15 mouse cellular contexts compared by ENCODE assay signal in genomic region chr9:75495945-75496344, GRCm38 (mm10). TPM values are rescaled to one million over a fixed set of nuclear protein-coding genes. Genes with fewer than 3 reads are reported as not detected.
DNase-seq lines count a peak whose midpoint lies in the region; ATAC-seq lines count a peak whose summit lies in the region.
"Had no signal": no experiment of that assay in that cellular context is flagged by ENCODE, and none has a peak within 500 bp of the region (broad histone marks: within the 10 kb centered on the region; RNA-seq: fewer than 3 reads in every experiment).

No protein-coding gene starts in this region.

- no peaks in the 10 kb centered on the region for H3K27me3 ChIP-seq in forebrain, embryonic 10.5 days (ENCODE audit: poor library complexity, severe bottlenecking)
- no peaks in the 10 kb centered on the region for H3K27me3 ChIP-seq in forebrain, embryonic 14.5 days (replicated peaks; ENCODE audit: control insufficient read depth, insufficient read depth, low read length)
- no peaks in the 10 kb centered on the region for H3K27me3 ChIP-seq in kidney, embryonic 14.5 days (ENCODE audit: control insufficient read depth, insufficient read depth, low read length)
- no peaks in the 10 kb centered on the region for H3K27me3 ChIP-seq in midbrain, embryonic 10.5 days (ENCODE audit: low read depth, poor library complexity, severe bottlenecking)
- no peaks in the 10 kb centered on the region for H3K27me3 ChIP-seq in midbrain, embryonic 15.5 days (replicated peaks)
- no peaks in the 10 kb centered on the region for H3K27me3 ChIP-seq in neural tube, embryonic 11.5 days (ENCODE audit: control insufficient read depth, insufficient read depth, low read length)
- H3K27me3 ChIP-seq: midbrain, embryonic 13.5 days had no signal

- no peaks in the 10 kb centered on the region; the same call in 1 of the 2 replicates for H3K9me3 ChIP-seq in forebrain, embryonic 10.5 days
- H3K9me3 ChIP-seq in forebrain, embryonic 14.5 days (replicated peaks; ENCODE audit: control insufficient read depth, low read length), result no peaks in the 10 kb centered on the region
- no peaks in the 10 kb centered on the region for H3K9me3 ChIP-seq in kidney, embryonic 14.5 days (ENCODE audit: control insufficient read depth, low read length)
- H3K9me3 ChIP-seq in midbrain, embryonic 10.5 days (replicated peaks), result no peaks in the 10 kb centered on the region
- no peaks in the 10 kb centered on the region for H3K9me3 ChIP-seq in midbrain, embryonic 15.5 days
- no peaks in the 10 kb centered on the region for H3K9me3 ChIP-seq in neural tube, embryonic 11.5 days (ENCODE audit: control insufficient read depth, low read length)
- H3K9me3 ChIP-seq: midbrain, embryonic 13.5 days had no signal

- 69% methylated on average over 10 of the region's 10 CpGs for WGBS in forebrain, embryonic 10.5 days
- WGBS in forebrain, embryonic 14.5 days, result 90% methylated on average over 10 of the region's 10 CpGs
- WGBS in kidney, embryonic 14.5 days, result 28% methylated on average over 10 of the region's 10 CpGs
- WGBS in midbrain, embryonic 10.5 days, result 77% methylated on average over 10 of the region's 10 CpGs
- 89% methylated on average over 10 of the region's 10 CpGs for WGBS in midbrain, embryonic 15.5 days
- 60% methylated on average over 10 of the region's 10 CpGs for WGBS in neural tube, embryonic 11.5 days

- no peak overlapping the region for H3K4me3 ChIP-seq in forebrain, embryonic 10.5 days
- no peak overlapping the region for H3K4me3 ChIP-seq in forebrain, embryonic 14.5 days (ENCODE audit: low read depth, low read length)
- no peak overlapping the region for H3K4me3 ChIP-seq in kidney, embryonic 14.5 days (ENCODE audit: low read length)
- H3K4me3 ChIP-seq in midbrain, embryonic 10.5 days, result no peak overlapping the region
- H3K4me3 ChIP-seq in midbrain, embryonic 15.5 days, result no peak overlapping the region
- no peak overlapping the region for H3K4me3 ChIP-seq in neural tube, embryonic 11.5 days (ENCODE audit: low read depth, low read length)
- H3K4me3 ChIP-seq: midbrain, embryonic 13.5 days had no signal

- H3K27ac ChIP-seq in forebrain, embryonic 10.5 days, result 0 out of 2 replicates have a peak overlapping the region, but pooled peaks have one; percentile 5
- no peak overlapping the region for H3K27ac ChIP-seq in forebrain, embryonic 14.5 days (ENCODE audit: low read depth, low read length)
- H3K27ac ChIP-seq in kidney, embryonic 14.5 days (ENCODE audit: low read depth, low read length), result peak overlapping the region; percentile 37; the same call in 1 of the 2 replicates
- H3K27ac ChIP-seq in midbrain, embryonic 10.5 days (replicated peaks), result no peak overlapping the region
- no peak overlapping the region for H3K27ac ChIP-seq in midbrain, embryonic 15.5 days
- no peak overlapping the region for H3K27ac ChIP-seq in neural tube, embryonic 11.5 days (ENCODE audit: low read depth, low read length)
- H3K27ac ChIP-seq: hindbrain, postnatal 0 days; midbrain, embryonic 13.5 days had no signal

- no peak for ATAC-seq in forebrain, embryonic 14.5 days
- peak; percentile 95 for ATAC-seq in kidney, embryonic 14.5 days (ENCODE audit: low FRiP score, low TSS enrichment)
- ATAC-seq in midbrain, embryonic 15.5 days (replicated peaks), result no peak
- ATAC-seq in neural tube, embryonic 11.5 days (ENCODE audit: insufficient read depth, low FRiP score, low TSS enrichment), result no peak
- ATAC-seq: forebrain, embryonic 16.5 days; hindbrain, postnatal 0 days; midbrain, embryonic 13.5 days had no signal

- H3K9ac ChIP-seq in forebrain, embryonic 14.5 days (ENCODE audit: low read length), result no peak overlapping the region
- H3K9ac ChIP-seq in kidney, embryonic 14.5 days (ENCODE audit: low read depth, low read length), result no peak overlapping the region
- H3K9ac ChIP-seq in midbrain, embryonic 15.5 days, result no peak overlapping the region
- no peak overlapping the region for H3K9ac ChIP-seq in neural tube, embryonic 11.5 days (ENCODE audit: low read length)
- H3K9ac ChIP-seq: midbrain, embryonic 13.5 days had no signal

- intact Hi-C loops in left cerebral cortex, postnatal 4 days (cut with DNase I), result no loop called here

- H3K4me1 ChIP-seq in forebrain, embryonic 10.5 days, result no peaks in the 10 kb centered on the region
- no peaks in the 10 kb centered on the region for H3K4me1 ChIP-seq in forebrain, embryonic 14.5 days (ENCODE audit: control insufficient read depth, insufficient read depth, low read length)
- H3K4me1 ChIP-seq in kidney, embryonic 14.5 days (ENCODE audit: control insufficient read depth, insufficient read depth, low read length), result no peaks in the 10 kb centered on the region; the same call in 1 of the 2 replicates
- H3K4me1 ChIP-seq in midbrain, embryonic 10.5 days, result no peaks in the 10 kb centered on the region
- H3K4me1 ChIP-seq in midbrain, embryonic 15.5 days, result no peaks in the 10 kb centered on the region
- no peaks in the 10 kb centered on the region for H3K4me1 ChIP-seq in neural tube, embryonic 11.5 days (ENCODE audit: control insufficient read depth, insufficient read depth, low read length)
- H3K4me1 ChIP-seq: midbrain, embryonic 13.5 days had no signal

- H3K36me3 ChIP-seq in forebrain, embryonic 10.5 days (replicated peaks), result peaks cover 29% of the 10 kb centered on the region
- peaks cover 12% of the 10 kb centered on the region for H3K36me3 ChIP-seq in forebrain, embryonic 14.5 days (ENCODE audit: control insufficient read depth, insufficient read depth, low read length)
- H3K36me3 ChIP-seq in kidney, embryonic 14.5 days (ENCODE audit: control insufficient read depth, insufficient read depth, low read length), result peaks cover 18% of the 10 kb centered on the region; the same call in 1 of the 2 replicates
- peaks cover 28% of the 10 kb centered on the region for H3K36me3 ChIP-seq in midbrain, embryonic 10.5 days
- H3K36me3 ChIP-seq in midbrain, embryonic 15.5 days (replicated peaks), result peaks cover 9% of the 10 kb centered on the region; the same call in 1 of the 2 replicates
- peaks cover 5% of the 10 kb centered on the region for H3K36me3 ChIP-seq in neural tube, embryonic 11.5 days (ENCODE audit: control insufficient read depth, insufficient read depth, low read length)

- no peak overlapping the region for H3K4me2 ChIP-seq in forebrain, embryonic 14.5 days (ENCODE audit: low read length)
- H3K4me2 ChIP-seq in kidney, embryonic 14.5 days (replicated peaks; ENCODE audit: low read depth, low read length), result no peak overlapping the region
- H3K4me2 ChIP-seq in midbrain, embryonic 15.5 days, result no peak overlapping the region
- H3K4me2 ChIP-seq in neural tube, embryonic 11.5 days (ENCODE audit: low read depth), result no peak overlapping the region
- H3K4me2 ChIP-seq: midbrain, embryonic 13.5 days had no signal

- DNase-seq in forebrain, embryonic 10.5 days (ENCODE audit: extremely low spot score, low spot score), result no peak
- DNase-seq in forebrain, embryonic 14.5 days (ENCODE audit: low spot score), result no peak
- DNase-seq in kidney, adult 8-10 months, result no peak
- peak; percentile 26 for DNase-seq in midbrain, embryonic 10.5 days (ENCODE audit: low spot score)
- DNase-seq in neural tube, embryonic 11.5 days (ENCODE audit: low spot score), result peak; percentile 14
- DNase-seq in left cerebral cortex, postnatal 4 days, result no peak
- DNase-seq: cerebellum, postnatal 25 days; heart, postnatal 10 days; kidney, adult 11 months; right cerebral cortex, adult 18-20 months had no signal

RNA-seq across cellular contexts. Expression of gene Leo1, which starts 54.6 kb away (rescaled TPM):
- 56.8 and 59.6 TPM in 2 replicates for polyA plus RNA-seq in forebrain, embryonic 10.5 days (2016; fragmentation: Nextera tagmentation; extraction: Ambion mirVana)
- polyA plus RNA-seq in forebrain, embryonic 14.5 days (2014; fragmentation: Nextera tagmentation; extraction: Ambion mirVana), result 34.1 and 39.7 TPM in 2 replicates
- 36.9 and 45.8 TPM in 2 replicates for polyA plus RNA-seq in kidney, embryonic 14.5 days (2014; fragmentation: Nextera tagmentation; extraction: Ambion mirVana)
- 49.4 and 52.3 TPM in 2 replicates for polyA plus RNA-seq in midbrain, embryonic 10.5 days (2016; fragmentation: Nextera tagmentation; extraction: Ambion mirVana)
- 45.9 and 46.4 TPM in 2 replicates for polyA plus RNA-seq in midbrain, embryonic 15.5 days (2015; fragmentation: Nextera tagmentation; extraction: Ambion mirVana)
- 47.0 and 50.9 TPM in 2 replicates for polyA plus RNA-seq in neural tube, embryonic 11.5 days (2014; fragmentation: Nextera tagmentation; extraction: Ambion mirVana)
- 10 to 100 TPM; 36.9 to 38.3 TPM for total RNA-seq in left cerebral cortex, postnatal 4 days (2021)

Comparison
In these comparisons a context has a peak if more than half of its experiments do, and no peak if none do; other contexts are left out.
1. H3K27ac ChIP-seq: peak in forebrain, embryonic 10.5 days (single experiment) and kidney, embryonic 14.5 days (single experiment); none in forebrain, embryonic 14.5 days (single experiment), midbrain, embryonic 10.5 days (single experiment), midbrain, embryonic 15.5 days (single experiment) and neural tube, embryonic 11.5 days (single experiment).
2. DNase-seq: peak in midbrain, embryonic 10.5 days (single experiment) and neural tube, embryonic 11.5 days (single experiment); none in forebrain, embryonic 10.5 days (single experiment), forebrain, embryonic 14.5 days (single experiment), kidney, adult 8-10 months (0 of 2) and left cerebral cortex, postnatal 4 days (single experiment).